Mouse (Mus musculus) intestine, embryonic 16.5 days (tissue): ENCODE measurements around the gene Man2a2. TPM values are rescaled to one million over a fixed set of nuclear protein-coding genes. Genes with fewer than 3 reads are reported as not detected.
A peak's percentile ranks its signal among the peaks of the same experiment; 100 is the strongest.

Experiments
- ATAC-seq: fragments of 200-750 bp; cut with Nextera tagmentation; 2 replicates; pipeline ENCODE4 v1.8.0; 2017; ENCODE audit warnings: moderate TSS enrichment, moderate library complexity
- H3K27ac ChIP-seq: fragments of 300-500 bp; sonication (generic); 2 replicates; pipeline ENCODE4 v1.5.1; 2014; ENCODE audit warnings: mild to moderate bottlenecking, low read length
- H3K27me3 ChIP-seq: fragments of 300-500 bp; sonication (generic); replicated peaks from 2 replicates; pipeline ENCODE4 v1.6.1; 2014; ENCODE audit warnings: low read length, control low read depth, mixed read lengths; ENCODE audit not compliant: control insufficient read depth, insufficient read depth
- H3K36me3 ChIP-seq: fragments of 300-500 bp; sonication (generic); 2 replicates; pipeline ENCODE4 v1.6.1; 2014; ENCODE audit warnings: low read length, control low read depth; ENCODE audit not compliant: control insufficient read depth, insufficient read depth
- H3K4me1 ChIP-seq: fragments of 300-500 bp; sonication (generic); 2 replicates; pipeline ENCODE4 v1.6.1; 2014; ENCODE audit warnings: low read length, control low read depth, mixed read lengths; ENCODE audit not compliant: control insufficient read depth, insufficient read depth
- H3K4me2 ChIP-seq: fragments of 300-500 bp; sonication (generic); 2 replicates; pipeline ENCODE4 v1.6.1; 2014; ENCODE audit warnings: low read depth, low read length, control low read depth
- H3K4me3 ChIP-seq: fragments of 300-500 bp; sonication (generic); 2 replicates; pipeline ENCODE4 v1.5.1; 2014; ENCODE audit warnings: mild to moderate bottlenecking, low read length
- H3K9ac ChIP-seq: fragments of 300-500 bp; sonication (generic); 2 replicates; pipeline ENCODE4 v1.6.1; 2014; ENCODE audit warnings: low read depth, low read length
- H3K9me3 ChIP-seq: fragments of 300-500 bp; sonication (generic); 2 replicates; pipeline ENCODE4 v1.6.1; 2016; ENCODE audit warnings: low read length, control low read depth; ENCODE audit not compliant: control insufficient read depth
- WGBS: fragments of 180-500 bp; shearing (Covaris S2); extraction: QIAGEN DNeasy Blood & Tissue Kit; methylation state at CpG from one replicate; pipeline ENCODE4 v1.1.7; 2014; 5-methylcytosine and 5-hydroxymethylcytosine counted together
- polyA plus RNA-seq: library from polyadenylated mRNA; unstranded; fragments of >200 nt; fragmentation: Nextera tagmentation; extraction: Ambion mirVana; gene quantifications from 2 replicates; pipeline ENCODE4 v1.2.1, GENCODE M21; 2015

Man2a2 gene
- polyA plus RNA-seq, 1 experiment from 2014 or later = 8.0 TPM

DNA sequence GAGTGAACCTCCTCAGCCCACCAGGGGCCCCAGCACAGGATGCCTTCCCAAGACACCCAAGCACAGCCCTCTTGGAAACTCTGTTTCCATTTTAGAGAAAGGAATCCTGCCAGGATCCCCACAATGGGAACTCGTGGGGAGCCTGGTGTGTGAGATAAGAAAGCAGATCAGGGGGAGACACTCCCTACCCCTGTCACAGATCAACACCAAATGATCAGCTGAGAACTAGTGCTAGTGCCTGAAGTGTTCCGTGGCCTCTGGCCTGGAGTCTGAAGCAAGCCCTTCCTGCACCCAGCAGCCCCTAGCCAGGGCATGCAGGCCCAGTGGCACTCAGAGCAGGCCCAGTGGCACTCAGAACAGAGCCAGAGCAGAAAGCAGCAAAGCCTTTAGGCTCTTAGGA is 20.4 kb downstream of the Man2a2 start:
- Histone ChIP-seq H3K27ac (no peak overlapping the region), H3K4me3 (no peak overlapping the region), H3K9me3 (no peaks in the 10 kb centered on the region), H3K36me3 (0 out of 2 replicates have a peak, but pooled peaks cover 3% of the 10 kb centered on the region), H3K9ac (no peak overlapping the region), H3K27me3 (no peaks in the 10 kb centered on the region), H3K4me1 (peaks cover 3% of the 10 kb centered on the region; the same call in 1 of the 2 replicates), H3K4me2 (no peak overlapping the region)
- ATAC-seq = no peak
- 78% methylated on average over 2 of the region's 2 CpGs for WGBS

DNA sequence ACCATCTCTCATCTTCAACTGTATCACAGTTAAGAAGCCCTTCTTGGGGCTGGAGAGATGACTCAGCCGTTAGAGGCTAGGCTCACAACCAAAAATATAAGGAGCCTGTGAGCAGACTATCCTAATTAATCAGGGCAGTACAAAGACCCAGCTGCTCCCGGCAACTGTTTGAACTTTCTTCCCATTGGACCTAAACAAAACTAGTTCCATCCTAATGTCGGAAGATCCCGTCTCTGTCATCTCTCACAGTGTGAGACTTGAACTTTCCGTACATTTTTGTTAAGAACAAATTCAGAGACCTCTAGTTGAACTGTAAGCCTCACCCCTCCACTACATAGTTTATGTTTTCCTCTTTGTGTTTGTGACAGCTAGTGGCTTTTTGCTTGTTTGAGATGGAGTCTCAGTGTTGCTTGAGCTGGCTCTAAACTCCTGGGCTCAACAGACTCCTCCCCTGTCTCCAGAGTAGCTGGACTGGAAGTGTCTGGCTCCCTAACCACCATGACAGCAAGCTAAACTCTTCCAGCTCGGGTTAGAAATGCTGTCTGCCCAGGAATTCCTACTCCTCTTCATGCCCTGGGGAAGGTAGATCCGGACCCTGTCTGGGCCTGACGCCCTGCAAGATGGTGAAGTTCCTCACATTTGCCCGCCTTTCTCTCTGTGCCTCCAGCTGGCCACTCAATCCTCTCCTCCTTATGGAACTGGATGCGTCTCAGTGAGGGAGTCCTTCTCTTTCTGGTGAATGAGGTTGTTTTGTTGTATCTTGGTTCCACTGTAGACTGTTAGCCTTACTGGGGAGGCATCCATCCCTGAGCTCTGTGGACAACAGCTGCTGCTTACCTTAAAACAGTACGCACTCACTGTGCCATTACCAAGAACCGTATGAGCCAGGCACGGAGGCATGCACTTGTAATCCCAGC is 23.2 kb downstream of the Man2a2 start:
- WGBS = 49% methylated on average over 13 of the region's 13 CpGs
- no peak overlapping the region for H3K4me3 ChIP-seq
- 0 out of 2 replicates have a peak, but pooled peaks cover 2% of the 10 kb centered on the region for H3K36me3 ChIP-seq
- H3K27me3 ChIP-seq = no peaks in the 10 kb centered on the region
- no peak overlapping the region for H3K9ac ChIP-seq
- H3K27ac ChIP-seq = peak overlapping the region; percentile 68
- peaks cover 9% of the 10 kb centered on the region; the same call in 1 of the 2 replicates for H3K4me1 ChIP-seq
- no peak overlapping the region for H3K4me2 ChIP-seq
- peak; percentile 58 for ATAC-seq
- H3K9me3 ChIP-seq = no peaks in the 10 kb centered on the region

DNA sequence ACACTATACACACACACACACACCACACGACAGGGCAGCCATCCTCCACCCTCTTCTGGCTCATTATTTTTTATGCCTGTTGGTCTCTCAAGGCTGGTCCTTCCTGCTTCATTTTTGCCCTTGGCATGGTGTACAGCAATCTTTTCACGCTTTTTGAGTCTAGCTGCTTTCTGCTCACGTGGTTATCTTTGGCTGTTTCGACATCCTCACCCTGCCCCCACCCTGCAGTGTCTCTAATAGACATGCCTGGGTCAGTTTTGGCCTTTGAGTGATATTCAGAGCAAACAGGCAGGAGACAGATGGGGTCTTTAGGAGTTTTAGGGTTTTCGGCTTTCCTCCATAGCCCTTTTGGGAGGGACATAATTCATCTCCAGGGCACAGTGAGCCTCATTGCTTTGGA is 24.3 kb downstream of the Man2a2 start:
- no peaks in the 10 kb centered on the region for H3K27me3 ChIP-seq

DNA sequence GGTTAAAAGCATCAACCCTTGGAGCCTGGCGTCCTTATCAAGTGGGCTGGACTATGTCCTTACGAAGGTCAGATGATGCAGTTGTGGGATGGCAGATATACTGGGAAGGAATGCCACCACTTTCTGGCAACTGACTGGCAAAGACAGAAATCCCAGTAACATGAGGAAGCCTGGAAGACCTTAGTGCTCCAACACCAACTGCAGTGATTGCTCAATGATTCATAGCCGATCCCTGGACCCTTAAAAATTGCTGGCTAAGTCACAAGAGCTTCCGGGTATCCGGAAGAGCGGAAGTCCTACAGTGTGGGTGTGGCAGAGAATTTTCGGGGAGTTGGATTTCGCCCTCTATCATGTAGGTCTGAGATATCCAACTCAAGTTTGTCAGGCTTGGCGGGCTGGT is 25.0 kb downstream of the Man2a2 start:
- Histone ChIP-seq H3K9ac (no peak overlapping the region), H3K36me3 (0 out of 2 replicates have a peak, but pooled peaks cover 2% of the 10 kb centered on the region), H3K27ac (no peak overlapping the region), H3K4me1 (peaks cover 14% of the 10 kb centered on the region; the same call in 1 of the 2 replicates), H3K4me2 (no peak overlapping the region), H3K4me3 (no peak overlapping the region), H3K27me3 (no peaks in the 10 kb centered on the region), H3K9me3 (no peaks in the 10 kb centered on the region)
- no peak for ATAC-seq
- 95% methylated on average over 9 of the region's 9 CpGs for WGBS

More for the DNA sequence above, 24.3 kb downstream of the Man2a2 start:
- H3K36me3 ChIP-seq = 0 out of 2 replicates have a peak, but pooled peaks cover 2% of the 10 kb centered on the region
- H3K4me1 ChIP-seq = peaks cover 13% of the 10 kb centered on the region; the same call in 1 of the 2 replicates
- 80% methylated on average over 5 of the region's 5 CpGs for WGBS
- no peaks in the 10 kb centered on the region for H3K9me3 ChIP-seq
- H3K4me3 ChIP-seq = no peak overlapping the region
- ATAC-seq = no peak
- H3K27ac ChIP-seq = peak overlapping the region; percentile 68; the same call in 1 of the 2 replicates
- H3K4me2 ChIP-seq = no peak overlapping the region
- H3K9ac ChIP-seq = no peak overlapping the region

DNA sequence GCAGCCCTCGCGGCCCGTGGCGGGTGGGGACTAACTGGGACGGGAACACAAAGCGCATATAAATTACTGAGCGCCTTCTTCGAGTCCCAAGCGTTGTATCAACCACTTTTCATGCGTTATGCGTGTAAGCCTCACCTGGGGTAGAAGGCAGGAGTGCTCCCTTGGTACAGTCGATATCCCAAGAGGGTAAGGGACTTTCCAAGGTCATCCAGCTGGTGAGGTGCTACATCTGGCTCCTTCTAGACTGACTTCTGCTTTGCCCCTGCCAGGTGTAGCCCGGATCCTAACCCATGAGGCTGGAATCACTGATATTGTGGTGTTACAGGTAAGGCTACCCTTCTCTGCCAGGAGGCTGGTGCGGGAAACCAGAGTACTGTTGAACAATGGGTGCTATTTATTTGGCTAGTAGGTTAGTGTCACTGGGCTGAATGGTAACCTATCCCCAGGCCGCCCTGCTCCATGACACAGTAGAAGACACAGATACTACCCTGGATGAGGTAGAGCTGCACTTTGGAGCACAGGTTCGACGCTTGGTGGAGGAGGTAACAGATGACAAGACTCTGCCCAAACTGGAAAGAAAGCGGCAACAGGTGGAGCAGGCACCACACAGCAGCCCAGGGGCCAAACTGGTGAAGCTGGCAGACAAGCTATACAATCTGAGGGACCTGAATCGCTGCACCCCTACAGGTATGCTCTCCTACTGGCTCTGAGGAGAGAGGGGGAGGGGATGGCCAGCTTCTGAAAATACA is 27.7 kb downstream of the Man2a2 start:
- no peaks in the 10 kb centered on the region for H3K27me3 ChIP-seq
- peaks cover 21% of the 10 kb centered on the region for H3K4me1 ChIP-seq
- peak; percentile 4; the same call in 1 of the 2 replicates for ATAC-seq
- H3K4me2 ChIP-seq = peak overlapping the region; percentile 88
- 0 out of 2 replicates have a peak, but pooled peaks cover 2% of the 10 kb centered on the region for H3K36me3 ChIP-seq
- no peaks in the 10 kb centered on the region for H3K9me3 ChIP-seq
- peak overlapping the region; percentile 89 for H3K9ac ChIP-seq
- 25% methylated on average over 19 of the region's 19 CpGs for WGBS
- peak overlapping the region; percentile 65 for H3K4me3 ChIP-seq
- H3K27ac ChIP-seq = peak overlapping the region; percentile 45; the same call in 1 of the 2 replicates

DNA sequence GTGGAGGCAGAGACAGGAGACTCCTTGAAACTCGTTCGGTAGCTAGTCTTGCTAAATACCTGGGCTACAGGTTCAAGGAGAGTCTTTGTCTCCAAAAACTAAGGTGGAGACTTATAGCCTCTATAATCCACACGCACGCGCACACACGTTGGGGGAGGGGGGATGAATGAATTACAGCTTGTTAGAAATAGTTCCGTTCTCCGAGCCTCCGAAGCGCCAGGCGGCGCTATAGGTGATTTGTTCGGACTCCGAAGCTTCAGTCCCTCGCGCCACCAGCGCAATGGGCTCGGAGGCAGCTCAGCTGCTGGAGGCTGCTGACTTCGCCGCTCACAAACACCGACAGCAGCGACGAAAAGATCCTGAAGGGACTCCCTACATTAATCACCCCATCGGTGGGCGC is 28.3 kb downstream of the Man2a2 start, which contains the start of gene Hddc3:
Gene Hddc3, plus strand, starts transcription at position 247 of the 400 bp plus-strand sequence.
- peak; percentile 19 for ATAC-seq

DNA sequence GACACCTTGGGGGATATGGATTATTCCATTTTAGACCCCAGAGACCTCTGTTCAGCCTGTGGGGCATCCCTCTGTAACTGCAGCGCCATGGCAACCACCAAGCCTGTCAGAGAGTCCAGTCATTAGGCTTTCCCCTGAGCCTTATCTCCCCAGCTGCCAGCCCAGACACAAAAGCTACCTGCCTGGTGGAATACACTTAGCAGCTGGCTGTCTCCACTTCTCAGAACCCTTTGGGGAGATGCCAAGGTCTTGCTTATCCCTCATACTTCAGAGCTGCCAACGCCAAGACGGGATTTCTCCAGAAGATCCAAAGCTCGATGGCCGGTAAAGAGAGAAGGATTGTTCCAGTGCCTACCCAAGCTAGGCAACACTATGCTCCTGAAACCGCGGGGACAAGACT is 29.4 kb downstream of the Man2a2 start:
- peaks cover 26% of the 10 kb centered on the region for H3K4me1 ChIP-seq
- 0 out of 2 replicates have a peak, but pooled peaks cover 3% of the 10 kb centered on the region for H3K36me3 ChIP-seq
- no peak overlapping the region for H3K27ac ChIP-seq
- H3K9ac ChIP-seq = no peak overlapping the region
- no peak overlapping the region for H3K4me3 ChIP-seq
- no peak overlapping the region for H3K4me2 ChIP-seq
- ATAC-seq = no peak
- H3K9me3 ChIP-seq = no peaks in the 10 kb centered on the region
- 77% methylated on average over 7 of the region's 7 CpGs for WGBS
- no peaks in the 10 kb centered on the region for H3K27me3 ChIP-seq

More for the DNA sequence above, 28.3 kb downstream of the Man2a2 start, which contains the start of gene Hddc3:
- no peaks in the 10 kb centered on the region for H3K27me3 ChIP-seq
- peak within 1 kb of the TSS; percentile 88 for H3K4me2 ChIP-seq
- H3K9ac ChIP-seq = peak within 1 kb of the TSS; percentile 89
- H3K27ac ChIP-seq = peak within 1 kb of the TSS; percentile 45; the same call in 1 of the 2 replicates
- peaks cover 25% of the 10 kb centered on the region for H3K4me1 ChIP-seq
- peak within 1 kb of the TSS; percentile 65 for H3K4me3 ChIP-seq
- H3K9me3 ChIP-seq = no peaks in the 10 kb centered on the region
- H3K36me3 ChIP-seq = 0 out of 2 replicates have a peak, but pooled peaks cover 2% of the 10 kb centered on the region
- under 1% methylated on average over 25 of the region's 25 CpGs for WGBS

DNA sequence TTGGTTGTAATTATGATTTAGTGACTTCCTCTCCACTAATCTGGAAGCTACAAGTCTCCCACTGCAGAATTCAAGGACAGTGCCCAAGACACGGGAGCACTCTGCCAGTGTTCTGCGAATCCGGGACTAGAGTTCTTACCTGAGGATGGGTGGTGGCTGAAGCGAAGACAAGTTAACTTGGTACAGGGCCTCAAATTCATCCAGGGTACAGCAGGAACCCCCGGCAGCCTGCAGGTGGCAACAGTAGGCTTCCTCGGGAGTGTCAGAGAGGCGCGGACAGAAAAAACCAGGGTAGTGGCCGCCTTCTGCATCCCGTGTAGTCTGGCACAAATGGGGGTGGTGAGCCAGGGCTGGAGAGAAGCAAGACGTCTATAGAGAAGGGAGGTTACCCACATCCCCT is 30.4 kb downstream of the Man2a2 start, which contains the start of gene Unc45a:
Gene Unc45a, minus strand, starts transcription at position 213 of the 400 bp plus-strand sequence.
- Histone ChIP-seq H3K27ac (peak within 1 kb of the TSS; percentile 89), H3K27me3 (no peaks in the 10 kb centered on the region), H3K4me3 (peak within 1 kb of the TSS; percentile 71), H3K4me2 (peak within 1 kb of the TSS; percentile 91), H3K4me1 (peaks cover 26% of the 10 kb centered on the region), H3K9me3 (no peaks in the 10 kb centered on the region), H3K36me3 (0 out of 2 replicates have a peak, but pooled peaks cover 7% of the 10 kb centered on the region), H3K9ac (peak within 1 kb of the TSS; percentile 81)
- ATAC-seq = peak; percentile 66
- 2% methylated on average over 11 of the region's 11 CpGs for WGBS
